Mouse (Mus musculus) right cerebral cortex, adult 18-20 months (tissue): ENCODE measurements at regions not wholly inside any gene's neighbourhood (a gene's known extent, or its start where the extent isn't known, plus 50 kb on each side); places are given as distances from the start of the nearest gene placed in this dataset.

Source experiments
- DNase-seq: peaks from one replicate; pipeline ENCODE4 v3.0.0; 2022; ENCODE audit warnings: mixed read lengths

GRCm38 (mm10) chr1:193922756-193923155, 552.7 kb upstream of the Camk1g start:
- DNase-seq: no peak

- DNase-seq: no peak
Measured at GRCm38 (mm10) chr1:193919243-193919642, 549.1 kb upstream of the Camk1g start.

GRCm38 (mm10) chr1:193905711-193906110, 535.6 kb upstream of the Camk1g start:
- DNase-seq: no peak

GRCm38 (mm10) chr1:193894072-193894471, 524.0 kb upstream of the Camk1g start:
- no peak for DNase-seq

- DNase-seq: no peak
Measured at GRCm38 (mm10) chr1:193876540-193876939, 506.4 kb upstream of the Camk1g start.

GRCm38 (mm10) chr1:193876121-193876520, 506.0 kb upstream of the Camk1g start:
- DNase-seq: no peak

GRCm38 (mm10) chr1:193875287-193875686, 505.2 kb upstream of the Camk1g start:
- no peak for DNase-seq

GRCm38 (mm10) chr1:193870731-193871130, 500.6 kb upstream of the Camk1g start:
- DNase-seq: no peak

- DNase-seq: no peak
Measured at GRCm38 (mm10) chr1:193868639-193869320, 498.7 kb upstream of the Camk1g start.

GRCm38 (mm10) chr1:193860767-193861299, 490.7 kb upstream of the Camk1g start:
- no peak for DNase-seq

- DNase-seq: no peak
Measured at GRCm38 (mm10) chr1:193860354-193860753, 490.3 kb upstream of the Camk1g start.

- DNase-seq: no peak
Measured at GRCm38 (mm10) chr1:193859257-193860125, 489.4 kb upstream of the Camk1g start.

GRCm38 (mm10) chr1:193847922-193848321, 477.8 kb upstream of the Camk1g start:
- DNase-seq: peak; percentile 56

- no peak for DNase-seq
Measured at GRCm38 (mm10) chr1:193844868-193845267, 474.8 kb upstream of the Camk1g start.

- DNase-seq: no peak
Measured at GRCm38 (mm10) chr1:193844461-193844860, 474.4 kb upstream of the Camk1g start.

- DNase-seq: no peak
Measured at GRCm38 (mm10) chr1:193800998-193801397, 430.9 kb upstream of the Camk1g start.

GRCm38 (mm10) chr1:193790579-193790978, 420.5 kb upstream of the Camk1g start:
- no peak for DNase-seq

GRCm38 (mm10) chr1:193788496-193788895, 418.4 kb upstream of the Camk1g start:
- DNase-seq: no peak

GRCm38 (mm10) chr1:193787417-193787816, 417.3 kb upstream of the Camk1g start:
- DNase-seq: no peak

GRCm38 (mm10) chr1:193784966-193785365, 414.9 kb upstream of the Camk1g start:
- no peak for DNase-seq

- DNase-seq: no peak
Measured at GRCm38 (mm10) chr1:193784526-193784925, 414.4 kb upstream of the Camk1g start.

GRCm38 (mm10) chr1:193778181-193778580, 408.1 kb upstream of the Camk1g start:
- DNase-seq: no peak

GRCm38 (mm10) chr1:193769546-193769945, 399.4 kb upstream of the Camk1g start:
- DNase-seq: peak; percentile 29

GRCm38 (mm10) chr1:193764103-193764502, 394.0 kb upstream of the Camk1g start:
- no peak for DNase-seq
